Mouse (Mus musculus) forebrain, embryonic 14.5 days (tissue): ENCODE results near the gene Cd302. TPM values are rescaled to one million over a fixed set of nuclear protein-coding genes. Genes with fewer than 3 reads are reported as not detected.

Experiments
- polyA plus RNA-seq: library from polyadenylated mRNA; unstranded; fragments of >200 nt; fragmentation: Nextera tagmentation; extraction: Ambion mirVana; gene quantifications from 2 replicates; pipeline ENCODE4 v1.2.1, GENCODE M21; 2014

The Cd302 gene
- polyA plus RNA-seq, 1 experiment from 2014 or later, result 12.6 TPM

Other genes with a start within 250 kb of the Cd302 start
- gene Baz2b, start 74.6 kb downstream of the Cd302 start, polyA plus RNA-seq, result 40.4 and 61.9 TPM in 2 replicates
- 94.9 and 98.0 TPM in 2 replicates for gene March7, start 74.6 kb downstream of the Cd302 start, polyA plus RNA-seq
- gene Ly75, start 98.8 kb upstream of the Cd302 start, polyA plus RNA-seq, result 0.41 and 0.78 TPM in 2 replicates